Mouse (Mus musculus): Measurements from ENCODE around the gene Camta1.
A peak's percentile ranks its signal among the peaks of the same experiment; 100 is the strongest.

Camta1 gene

DNA sequence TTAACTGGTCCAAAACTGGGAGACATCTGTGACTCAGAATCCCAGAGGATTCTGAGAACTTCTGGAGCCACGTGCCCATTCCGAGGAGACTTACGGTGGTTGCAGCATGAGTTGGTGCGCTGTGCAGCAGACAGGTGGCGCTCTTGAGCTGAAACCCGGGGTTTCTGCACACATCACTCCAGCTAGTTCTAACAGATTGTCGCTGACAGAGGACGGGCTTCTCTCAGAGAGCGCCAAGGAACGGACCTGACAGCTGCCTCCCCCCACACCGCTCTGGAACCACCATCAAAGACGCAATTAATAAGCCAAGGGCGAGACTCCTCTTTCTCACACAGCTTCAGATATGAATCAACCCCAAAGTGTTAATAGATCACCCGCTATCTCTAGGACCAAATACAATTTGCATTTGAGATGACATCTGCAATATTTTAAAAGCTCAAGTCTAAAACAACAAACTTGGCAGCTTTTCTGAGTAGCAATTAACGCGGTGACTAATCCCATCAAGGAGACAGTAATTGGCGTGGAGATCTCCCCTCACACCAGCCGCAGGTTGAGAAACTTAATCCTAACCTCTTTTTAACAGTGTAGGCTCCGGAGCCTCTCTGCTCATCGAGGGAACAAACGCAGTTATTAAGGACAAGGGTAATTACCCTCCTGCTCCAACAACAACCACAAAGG lies 378.2 kb downstream of the Camta1 start:
- ATAC-seq (ENCODE audit: insufficient number of reproducible peaks, low FRiP score, low TSS enrichment) = peak; percentile 79; the same call in 1 of the 2 replicates

DNA sequence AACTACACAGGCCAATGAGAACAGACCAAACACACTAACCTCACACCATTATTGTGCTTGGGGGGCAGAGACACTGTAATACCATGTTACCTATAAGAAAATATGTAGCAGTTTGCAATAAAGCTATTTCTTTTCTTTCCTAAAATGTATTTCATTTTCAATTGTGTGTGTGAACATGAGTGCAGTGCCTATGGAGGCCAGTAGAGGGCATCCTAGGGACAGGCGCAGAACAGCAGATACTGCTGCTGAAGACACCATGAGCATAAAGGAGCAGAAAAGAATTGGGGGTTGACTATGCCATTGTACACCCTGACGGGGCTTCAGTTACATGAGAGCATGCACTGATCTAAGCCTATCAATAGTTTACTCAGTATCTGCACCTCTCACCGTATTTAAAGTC lies 380.7 kb downstream of the Camta1 start:
- ATAC-seq (ENCODE audit: insufficient number of reproducible peaks, low FRiP score, low TSS enrichment) = no peak

DNA sequence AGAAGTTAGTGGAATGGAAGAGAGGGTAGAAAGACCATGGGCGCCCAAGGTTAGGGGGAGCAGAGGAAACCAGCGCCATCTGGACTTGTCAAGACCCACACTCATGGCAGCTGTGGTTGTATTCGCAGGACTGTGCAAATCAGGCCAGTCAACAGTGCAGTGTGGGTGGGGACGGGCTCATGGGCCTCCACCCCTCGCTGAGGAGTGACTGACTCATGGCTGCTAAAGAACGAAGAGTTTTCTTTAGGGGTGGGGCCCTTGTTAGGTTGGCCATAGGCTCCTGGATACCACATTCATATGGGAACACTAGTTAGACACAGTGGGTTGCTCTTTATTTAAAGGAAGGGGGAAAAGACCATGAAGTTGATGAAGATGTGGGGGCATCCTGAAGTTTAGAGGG lies 383.7 kb downstream of the Camta1 start:
- ATAC-seq (ENCODE audit: insufficient number of reproducible peaks, low FRiP score, low TSS enrichment) = no peak

DNA sequence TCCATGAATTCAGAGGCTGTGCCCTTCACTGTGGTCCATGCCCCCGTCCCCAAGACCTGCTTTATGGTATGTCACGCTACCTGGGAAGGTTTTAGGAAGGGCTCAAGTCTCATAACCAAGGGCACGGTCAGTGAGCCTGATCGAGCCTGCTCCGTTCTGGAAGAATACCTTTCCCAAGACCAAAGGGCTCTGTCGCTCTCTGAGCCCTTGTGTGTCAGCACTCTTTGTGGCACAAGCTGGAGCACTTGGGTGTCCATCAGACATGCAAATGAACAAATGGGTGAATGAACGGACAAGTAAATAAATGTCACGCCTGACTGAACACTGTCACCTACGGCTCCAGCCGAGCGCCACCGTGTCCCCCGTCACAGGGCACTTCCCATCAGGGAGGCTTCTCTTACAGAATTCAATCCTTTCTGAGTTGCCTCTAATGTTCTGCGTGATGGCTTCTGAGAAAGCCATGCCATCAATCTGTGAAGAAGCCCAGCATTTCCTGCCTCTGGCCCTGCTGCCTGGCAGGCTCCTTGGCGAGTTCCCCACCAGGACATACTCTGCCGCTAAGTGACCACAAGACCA lies 386.7 kb downstream of the Camta1 start:
- no peak for ATAC-seq (ENCODE audit: insufficient number of reproducible peaks, low FRiP score, low TSS enrichment)

DNA sequence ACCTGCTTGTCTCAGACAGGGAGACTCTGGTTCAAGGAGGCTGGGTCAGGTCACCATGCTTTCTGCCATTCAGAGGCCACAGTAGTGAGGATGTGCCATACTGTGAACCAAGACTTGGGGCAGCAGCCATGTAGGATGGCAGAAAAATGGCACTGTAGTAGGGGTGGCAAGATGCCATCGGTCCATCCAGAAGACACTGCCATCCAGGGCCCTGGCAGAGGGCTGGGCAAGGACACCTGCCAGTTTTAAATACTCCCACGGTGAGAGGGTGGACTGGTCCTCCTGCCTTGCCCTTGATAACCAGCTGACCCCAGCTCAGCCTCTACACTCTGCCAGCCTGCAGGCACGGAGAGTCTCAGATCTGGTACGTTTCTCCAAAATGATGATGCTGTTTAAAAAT lies 389.8 kb downstream of the Camta1 start:
- no peak for ATAC-seq (ENCODE audit: insufficient number of reproducible peaks, low FRiP score, low TSS enrichment)

DNA sequence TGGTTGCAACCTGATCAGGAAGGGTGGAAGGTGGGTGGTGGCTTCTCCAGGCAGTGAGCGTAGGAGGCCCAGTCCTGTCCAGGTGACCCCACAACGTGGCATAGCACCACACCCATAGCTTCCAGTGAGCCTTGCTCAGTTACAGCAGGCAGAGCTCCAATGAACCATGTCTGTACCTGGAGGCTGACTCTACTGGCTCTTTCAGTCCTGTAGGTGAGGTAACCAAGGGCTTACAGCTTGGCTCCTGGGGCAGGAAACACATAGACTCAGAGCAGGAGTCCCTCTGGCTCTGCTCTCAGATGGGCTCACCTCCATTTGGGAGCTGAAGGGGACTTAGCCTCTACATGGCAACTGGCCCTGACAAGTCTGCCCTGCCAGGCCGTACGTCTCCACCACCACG lies 393.3 kb downstream of the Camta1 start:
- ATAC-seq (ENCODE audit: insufficient number of reproducible peaks, low FRiP score, low TSS enrichment) = no peak

DNA sequence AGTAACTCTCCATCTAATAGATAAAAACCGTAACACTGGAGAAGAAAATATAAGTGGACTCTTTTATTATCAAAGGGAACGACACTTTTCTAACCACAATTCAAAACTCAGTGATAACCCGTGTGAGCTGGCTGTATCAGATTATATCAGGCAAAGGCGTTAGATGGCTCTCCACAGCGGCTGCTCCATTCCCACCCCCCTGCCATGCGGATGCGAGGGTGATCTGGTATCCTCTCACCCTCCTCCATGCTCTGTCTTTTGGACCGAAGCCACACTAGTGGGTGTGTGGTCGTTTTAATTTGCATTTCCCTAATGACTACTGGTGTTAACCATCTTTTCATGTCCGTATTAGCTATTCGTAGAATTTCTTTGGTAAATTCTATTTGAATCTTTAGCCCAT lies 403.0 kb downstream of the Camta1 start:
- ATAC-seq (ENCODE audit: insufficient number of reproducible peaks, low FRiP score, low TSS enrichment) = no peak

DNA sequence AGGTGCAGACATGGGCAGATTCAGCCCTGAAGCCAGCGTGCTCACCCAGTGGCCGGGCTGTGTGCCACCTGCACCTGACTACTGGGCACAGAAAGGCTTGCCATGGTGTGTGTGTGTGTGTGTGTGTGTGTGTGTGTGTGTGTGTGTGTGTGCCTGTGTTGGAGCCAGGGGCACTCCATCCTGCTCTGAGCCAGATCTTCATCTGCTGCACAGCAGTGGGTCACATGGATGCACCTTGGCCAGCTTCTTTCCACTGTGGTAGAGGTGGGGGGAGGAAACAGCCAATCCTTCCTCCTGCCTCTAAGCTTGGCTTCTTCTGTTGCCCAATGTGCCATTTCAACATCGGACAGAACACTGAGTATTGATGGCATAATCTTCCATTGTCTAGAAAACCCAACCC lies 407.1 kb downstream of the Camta1 start:
- peak; percentile 69 for ATAC-seq (ENCODE audit: insufficient number of reproducible peaks, low FRiP score, low TSS enrichment)

DNA sequence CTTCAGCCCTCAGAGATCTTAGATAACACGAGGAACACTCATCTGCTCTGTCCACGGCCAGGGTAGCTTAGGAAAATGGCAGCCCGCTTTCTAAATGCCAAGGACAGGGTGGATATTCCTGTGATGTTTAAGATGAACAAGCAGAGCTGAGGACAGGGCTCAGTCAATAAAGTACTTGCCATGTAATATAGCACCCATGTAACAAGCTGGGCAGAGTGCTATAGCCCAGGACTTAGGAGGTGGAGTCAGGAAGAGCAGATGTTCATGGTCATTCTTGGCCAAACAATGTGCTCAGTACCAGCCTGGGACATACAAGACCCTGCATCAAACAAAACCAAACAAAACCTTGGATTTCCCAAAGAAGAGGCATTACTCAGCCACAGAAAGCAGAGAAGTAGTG lies 407.6 kb downstream of the Camta1 start:
- ATAC-seq (ENCODE audit: insufficient number of reproducible peaks, low FRiP score, low TSS enrichment) = no peak

DNA sequence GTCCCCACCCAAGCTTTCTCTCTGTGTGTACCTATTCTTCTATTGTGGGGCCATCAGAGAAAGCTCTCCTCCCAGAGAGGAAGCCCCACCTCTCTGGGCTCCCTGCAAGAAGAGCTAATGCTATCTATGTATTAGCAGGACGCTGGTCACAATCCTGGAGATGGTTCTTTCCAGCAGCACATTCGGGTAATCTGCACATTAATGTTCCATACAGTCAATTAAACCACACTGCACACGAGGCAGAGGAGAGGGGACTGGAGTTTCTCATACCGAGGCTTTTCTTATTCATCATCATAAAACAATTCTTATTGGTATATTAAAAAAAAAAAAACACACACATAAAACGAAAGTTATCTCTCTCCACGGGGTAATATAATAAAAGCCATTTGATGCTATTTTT lies 409.8 kb downstream of the Camta1 start:
- no peak for ATAC-seq (ENCODE audit: insufficient number of reproducible peaks, low FRiP score, low TSS enrichment)

DNA sequence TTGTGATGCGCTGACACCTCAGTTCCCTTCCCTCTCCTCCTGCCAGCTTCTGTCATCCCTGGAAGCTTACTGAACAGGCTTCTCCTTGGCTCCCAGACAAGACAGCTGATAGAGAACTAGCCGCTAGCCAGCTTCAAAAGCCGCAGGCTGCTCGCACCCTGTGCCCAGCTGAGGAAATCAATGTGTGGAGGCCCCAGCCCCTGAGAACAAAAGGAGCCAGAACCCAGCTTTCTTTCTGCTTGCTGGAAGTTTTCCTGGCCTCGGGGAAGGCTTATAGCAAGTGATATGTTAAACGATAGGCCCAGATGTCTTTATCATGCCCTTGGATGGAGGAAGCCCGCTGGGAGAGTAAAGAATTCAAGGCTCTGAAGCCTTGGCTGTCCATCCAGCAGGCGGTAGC lies 411.7 kb downstream of the Camta1 start:
- ATAC-seq (ENCODE audit: insufficient number of reproducible peaks, low FRiP score, low TSS enrichment) = no peak

DNA sequence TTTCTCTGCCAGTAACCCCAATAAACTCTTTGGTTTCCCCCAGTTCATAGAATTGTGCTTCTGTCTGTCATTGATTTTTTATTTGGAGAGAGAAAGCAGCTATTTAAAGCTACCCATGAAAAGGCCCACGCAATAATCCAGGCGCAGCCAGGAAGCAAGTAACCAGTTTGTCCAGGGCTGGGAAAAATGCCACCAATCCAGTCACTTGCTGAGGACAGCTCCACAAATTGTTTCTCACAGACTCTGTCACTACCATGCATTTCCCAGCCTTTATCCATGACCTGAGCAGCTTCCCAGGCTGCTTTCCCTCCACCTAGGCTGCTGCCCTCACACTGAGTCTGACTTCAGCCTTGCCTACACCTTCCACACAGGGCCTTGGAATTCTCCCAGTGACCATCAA lies 413.3 kb downstream of the Camta1 start:
- ATAC-seq (ENCODE audit: insufficient number of reproducible peaks, low FRiP score, low TSS enrichment) = no peak

DNA sequence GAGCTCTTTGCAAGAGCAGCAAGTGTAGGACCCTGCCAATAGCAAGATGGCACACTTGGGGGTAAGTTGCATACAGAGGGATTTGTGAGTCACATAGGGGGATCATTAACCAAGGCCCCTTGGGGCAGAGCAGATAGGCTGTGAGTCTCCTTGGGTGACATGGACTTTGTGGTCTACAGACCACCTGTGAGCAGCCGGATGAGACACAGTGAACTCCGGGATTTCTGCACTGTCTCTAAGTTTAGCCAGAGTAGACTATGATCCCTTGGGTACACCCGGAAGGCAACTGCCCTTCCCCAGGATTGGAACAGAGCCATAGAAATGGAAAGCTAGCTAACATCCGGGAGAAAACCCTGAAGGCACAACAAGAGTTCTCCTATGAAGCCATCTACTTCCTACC lies 417.0 kb downstream of the Camta1 start:
- ATAC-seq (ENCODE audit: insufficient number of reproducible peaks, low FRiP score, low TSS enrichment) = no peak

DNA sequence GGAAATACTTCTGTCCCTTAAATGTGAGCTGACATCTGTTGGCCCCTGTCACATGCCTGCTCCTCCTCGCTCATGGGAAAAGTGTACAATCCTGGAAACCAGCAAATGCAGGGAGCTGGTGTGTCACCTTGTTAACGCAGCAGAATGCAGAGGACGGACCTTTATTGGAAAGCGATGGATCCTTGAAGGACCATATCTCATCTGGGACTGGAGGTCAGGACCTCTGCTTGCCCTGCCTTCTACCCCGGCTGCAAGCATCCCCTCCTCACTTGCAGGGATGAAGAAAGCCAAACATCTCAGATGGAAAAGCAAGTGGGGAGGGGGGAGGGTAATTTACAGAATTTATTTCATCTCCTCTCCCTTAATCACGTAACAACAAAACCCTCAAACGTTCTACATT lies 423.1 kb downstream of the Camta1 start:
- ATAC-seq (ENCODE audit: insufficient number of reproducible peaks, low FRiP score, low TSS enrichment) = no peak

DNA sequence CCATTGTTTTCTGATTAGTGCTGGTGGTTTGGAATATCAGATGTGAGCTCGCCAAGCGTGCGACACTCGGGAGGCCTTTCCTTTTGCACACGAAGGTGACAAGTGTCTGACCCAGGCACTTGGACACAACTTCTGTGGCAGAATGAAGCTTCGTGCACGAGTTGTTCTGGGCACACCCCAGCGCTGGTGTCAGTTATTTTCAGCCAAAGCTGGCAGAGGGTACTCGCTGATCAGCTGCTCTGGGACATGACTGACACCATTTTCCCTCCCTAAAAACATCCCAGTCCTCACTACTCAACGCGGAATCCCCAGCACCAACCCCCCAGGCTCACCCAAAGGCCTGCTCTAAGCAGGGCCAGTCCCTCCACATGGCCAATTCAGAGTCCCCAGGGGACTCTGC lies 423.8 kb downstream of the Camta1 start:
- ATAC-seq (ENCODE audit: insufficient number of reproducible peaks, low FRiP score, low TSS enrichment) = no peak

DNA sequence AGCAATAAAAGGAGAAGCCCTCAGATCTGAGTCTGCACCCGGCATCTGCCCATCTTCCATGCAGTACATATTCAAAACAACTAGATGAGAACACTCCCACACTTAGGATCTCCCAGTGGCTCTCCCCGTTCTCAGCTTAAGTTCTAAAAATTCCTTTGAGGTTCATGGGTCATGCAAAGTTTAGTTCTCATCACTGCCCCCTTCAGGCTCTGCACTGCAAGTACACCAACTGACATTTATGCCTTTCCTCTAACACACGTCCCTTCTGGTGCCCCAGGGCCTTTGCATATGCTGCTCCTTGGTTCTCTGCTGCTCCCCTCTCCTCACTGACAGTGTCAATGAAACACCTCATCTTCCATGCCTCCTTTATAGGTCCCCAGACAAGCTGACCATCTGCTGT lies 436.5 kb downstream of the Camta1 start:
- no peak for ATAC-seq (ENCODE audit: insufficient number of reproducible peaks, low FRiP score, low TSS enrichment)

DNA sequence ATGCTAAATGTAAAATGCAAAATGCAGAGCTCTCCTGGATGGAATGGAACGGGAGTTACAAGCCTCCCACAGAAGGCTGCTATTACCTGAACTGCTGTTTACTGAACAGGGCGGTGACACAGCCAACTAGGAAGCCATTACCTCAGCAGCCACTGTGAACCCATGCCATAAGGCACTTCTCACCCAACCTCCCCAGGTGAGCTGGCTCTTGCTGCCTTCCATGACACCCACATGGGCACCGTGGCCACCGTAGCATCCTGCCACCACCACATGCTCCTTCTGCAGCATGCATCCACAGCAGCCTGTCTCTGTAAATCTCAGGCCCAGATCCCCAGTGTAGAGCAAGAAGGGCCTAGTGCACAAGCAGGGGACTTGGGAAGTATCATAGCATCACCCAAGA lies 438.8 kb downstream of the Camta1 start:
- ATAC-seq (ENCODE audit: insufficient number of reproducible peaks, low FRiP score, low TSS enrichment) = no peak

DNA sequence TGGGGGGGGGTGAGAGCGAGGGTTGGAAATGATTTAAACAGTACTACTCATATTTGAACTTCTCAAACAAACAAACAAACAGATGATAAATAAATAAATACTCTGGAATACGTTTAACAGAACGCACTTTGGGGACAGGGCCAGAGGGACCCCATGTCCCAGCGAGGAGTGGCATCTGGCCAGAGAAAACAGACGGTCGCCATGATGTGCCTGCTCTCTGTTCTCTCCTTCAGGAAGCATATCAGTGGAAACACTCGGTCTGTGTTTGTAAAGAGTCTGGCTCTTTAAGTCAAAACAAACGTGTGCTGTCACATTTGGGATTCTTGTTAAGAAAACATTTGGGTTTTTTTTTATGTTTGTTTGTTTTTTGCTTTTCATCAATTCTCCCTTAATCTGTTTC lies 439.3 kb downstream of the Camta1 start:
- no peak for ATAC-seq (ENCODE audit: insufficient number of reproducible peaks, low FRiP score, low TSS enrichment)

DNA sequence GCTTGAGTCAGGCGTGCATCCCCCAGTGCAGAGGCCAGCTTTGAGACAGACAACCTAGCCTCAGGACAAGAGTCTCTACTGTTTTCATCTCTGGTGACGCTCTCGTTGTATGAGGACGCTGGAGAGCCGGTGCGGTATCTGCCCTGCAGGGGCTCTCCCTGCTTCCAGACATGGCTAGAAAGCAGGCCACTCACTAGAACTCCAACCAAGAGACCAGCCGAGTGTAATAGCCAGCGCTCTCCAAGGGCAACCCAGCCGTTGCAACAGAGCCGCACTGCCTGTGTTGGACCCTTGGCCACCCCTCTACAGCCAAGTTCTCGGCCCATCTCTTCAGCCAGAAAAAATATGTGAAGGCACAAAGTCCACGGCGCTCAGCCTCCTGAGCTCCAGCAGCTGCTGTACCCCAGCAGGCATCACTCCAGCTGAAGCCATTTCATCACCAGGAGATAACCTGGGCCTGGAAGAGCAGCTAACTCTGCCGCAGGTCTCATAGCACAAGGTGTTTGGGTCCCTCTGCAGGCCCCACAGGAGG lies 443.3 kb downstream of the Camta1 start:
- no peak for ATAC-seq (ENCODE audit: insufficient number of reproducible peaks, low FRiP score, low TSS enrichment)

DNA sequence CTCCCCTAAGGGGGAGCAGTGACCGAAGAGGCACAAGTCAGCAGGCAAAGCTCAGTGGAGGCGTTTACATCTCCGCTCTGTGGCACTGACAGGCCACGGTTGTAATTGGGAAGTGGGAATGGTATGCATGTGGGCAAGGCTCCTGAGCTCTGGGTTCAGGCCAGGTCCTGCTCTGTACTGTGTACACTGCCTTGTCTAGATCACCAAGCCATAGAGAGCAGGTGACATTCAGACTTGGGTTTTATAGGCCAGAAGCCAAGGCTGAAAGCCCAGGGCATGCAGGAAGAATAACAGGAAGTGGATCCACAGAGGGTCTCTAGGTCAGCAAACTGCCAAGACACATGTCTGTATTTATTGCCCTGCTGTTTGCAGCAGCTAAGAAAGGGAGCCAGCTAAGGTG lies 445.9 kb downstream of the Camta1 start:
- ATAC-seq (ENCODE audit: insufficient number of reproducible peaks, low FRiP score, low TSS enrichment) = no peak

DNA sequence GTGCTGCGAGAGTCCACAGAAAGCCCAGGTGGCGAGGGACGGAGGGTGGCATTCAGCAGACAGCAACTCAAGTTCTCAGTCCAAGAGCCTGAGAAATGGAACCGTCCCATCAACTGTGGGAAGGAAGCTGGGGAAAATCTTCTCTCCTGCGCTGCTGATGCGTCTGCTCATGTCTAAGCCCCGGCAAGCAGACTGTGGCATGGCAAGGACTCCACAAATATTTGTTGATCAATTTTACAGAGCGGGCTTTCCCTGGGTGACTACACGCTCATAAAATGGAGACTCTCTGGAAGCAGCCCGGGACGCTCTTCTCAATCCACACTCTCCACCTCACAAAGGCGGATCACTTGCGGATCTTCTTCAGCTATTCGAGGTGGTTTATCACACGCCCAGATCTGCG lies 446.3 kb downstream of the Camta1 start:
- ATAC-seq (ENCODE audit: insufficient number of reproducible peaks, low FRiP score, low TSS enrichment) = no peak

DNA sequence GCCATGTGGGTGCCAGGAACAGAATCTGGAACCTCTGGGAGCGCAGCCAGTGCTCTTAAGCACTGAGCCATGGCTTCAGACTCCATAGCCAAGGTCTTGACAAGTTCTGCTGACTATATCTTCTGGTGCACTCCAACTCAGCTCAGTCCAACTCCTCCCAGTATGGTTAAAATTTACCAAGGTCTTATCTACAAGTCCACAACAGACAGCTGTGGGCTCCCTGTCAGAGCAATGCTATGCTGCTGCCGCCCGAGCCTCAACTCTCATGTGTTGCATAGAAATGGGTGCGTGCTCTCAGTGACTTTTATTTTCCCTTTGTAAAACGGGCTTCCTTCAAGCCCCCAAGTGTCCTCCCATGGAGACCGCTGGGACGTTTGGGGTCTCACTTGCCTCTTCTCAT lies 446.7 kb downstream of the Camta1 start:
- no peak for ATAC-seq (ENCODE audit: insufficient number of reproducible peaks, low FRiP score, low TSS enrichment)
